In the genomic region with DNA sequence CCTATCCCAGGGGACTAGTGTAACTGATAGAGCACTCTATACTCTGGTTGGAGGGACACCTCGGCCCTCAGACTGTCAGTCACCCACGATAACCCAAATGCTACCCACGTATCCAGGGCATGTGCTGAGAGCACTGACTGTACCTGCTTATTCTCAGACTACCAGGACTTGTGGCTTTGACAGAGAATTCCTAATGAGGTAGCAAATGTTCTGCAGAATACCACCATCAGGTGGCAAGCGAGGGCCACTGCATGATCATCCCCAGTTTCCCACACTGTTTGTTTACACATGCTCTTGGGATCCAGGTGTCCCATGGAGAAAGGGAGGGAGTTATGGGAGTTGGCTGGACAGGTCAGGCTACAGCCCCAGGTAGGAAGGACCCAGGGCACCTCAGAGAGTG, we compare ENCODE assay signal across 15 mouse cellular contexts.
DNase-seq lines count a peak whose midpoint lies in the region; ATAC-seq and TF ChIP-seq lines count a peak whose summit lies in the region.
"Had no signal": no experiment of that assay in that cellular context is flagged by ENCODE, and none has a peak within 500 bp of the region (broad histone marks: within the 10 kb centered on the region; RNA-seq: fewer than 3 reads in every experiment).

No protein-coding gene starts in this region.

- 73% methylated on average over 4 of the region's 4 CpGs for WGBS in forebrain, postnatal 0 days
- WGBS in forebrain, embryonic 11.5 days, result 76% methylated on average over 4 of the region's 4 CpGs
- WGBS in forebrain, embryonic 15.5 days, result 76% methylated on average over 4 of the region's 4 CpGs

- peaks cover 16% of the 10 kb centered on the region for H3K36me3 ChIP-seq in forebrain, postnatal 0 days (ENCODE audit: insufficient read depth)
- no peaks in the 10 kb centered on the region for H3K36me3 ChIP-seq in forebrain, embryonic 11.5 days (ENCODE audit: control insufficient read depth, insufficient read depth, low read length)
- peaks cover 12% of the 10 kb centered on the region for H3K36me3 ChIP-seq in forebrain, embryonic 15.5 days
- H3K36me3 ChIP-seq: heart, embryonic 15.5 days; liver, embryonic 15.5 days had no signal

- H3K9me3 ChIP-seq in forebrain, postnatal 0 days (ENCODE audit: low read length), result no peaks in the 10 kb centered on the region
- no peaks in the 10 kb centered on the region for H3K9me3 ChIP-seq in forebrain, embryonic 11.5 days (ENCODE audit: control insufficient read depth, low read length)
- no peaks in the 10 kb centered on the region for H3K9me3 ChIP-seq in forebrain, embryonic 15.5 days
- H3K9me3 ChIP-seq: heart, embryonic 15.5 days; liver, embryonic 15.5 days; megakaryocyte, embryonic 14.5 days had no signal

- no peak for ATAC-seq in forebrain, postnatal 0 days
- no peak for ATAC-seq in forebrain, embryonic 11.5 days (replicated peaks; ENCODE audit: low FRiP score)
- no peak for ATAC-seq in CD4-positive, CD25-positive, alpha-beta regulatory T cell, adult 4 months
- no peak for ATAC-seq in forebrain, embryonic 15.5 days (replicated peaks)

- DNase-seq in forebrain, postnatal 0 days, result peak; percentile 42
- no peak for DNase-seq in forebrain, embryonic 11.5 days (ENCODE audit: low spot score)
- no peak for DNase-seq in layer of hippocampus, adult 2 months (ENCODE audit: low spot score in 2 of 2)
- DNase-seq in layer of hippocampus, adult 9-11 months, result no peak
- peak; percentile 14 for DNase-seq in 3T3-L1 (ENCODE audit: low read depth, low spot score)
- DNase-seq in MN1 (ENCODE audit: low spot score), result peak; percentile 34
- DNase-seq: adrenal gland, adult 8-10 months; left cerebral cortex, postnatal 4 days; right cerebral cortex, postnatal 14 days had no signal

- H3K27me3 ChIP-seq in forebrain, postnatal 0 days (ENCODE audit: insufficient read depth, low read length), result no peaks in the 10 kb centered on the region
- no peaks in the 10 kb centered on the region for H3K27me3 ChIP-seq in forebrain, embryonic 11.5 days (ENCODE audit: control insufficient read depth, insufficient read depth, low read length)
- no peaks in the 10 kb centered on the region for H3K27me3 ChIP-seq in forebrain, embryonic 15.5 days
- H3K27me3 ChIP-seq: heart, embryonic 15.5 days; liver, embryonic 15.5 days; megakaryocyte, embryonic 14.5 days had no signal

- H3K4me3 ChIP-seq in forebrain, postnatal 0 days (ENCODE audit: low read depth, low read length), result no peak overlapping the region
- H3K4me3 ChIP-seq in forebrain, embryonic 11.5 days (ENCODE audit: low read depth, low read length), result no peak overlapping the region
- H3K4me3 ChIP-seq in layer of hippocampus, adult 2 months, result no peak overlapping the region
- H3K4me3 ChIP-seq in forebrain, embryonic 15.5 days, result no peak overlapping the region
- H3K4me3 ChIP-seq: heart, embryonic 15.5 days; liver, embryonic 15.5 days; megakaryocyte, embryonic 14.5 days had no signal

- H3K9ac ChIP-seq in forebrain, postnatal 0 days, result no peak overlapping the region
- no peak overlapping the region for H3K9ac ChIP-seq in forebrain, embryonic 11.5 days (ENCODE audit: low read length)
- H3K9ac ChIP-seq in forebrain, embryonic 15.5 days (replicated peaks), result no peak overlapping the region
- H3K9ac ChIP-seq: heart, embryonic 15.5 days; hindbrain, embryonic 14.5 days; liver, embryonic 15.5 days had no signal

- peak; percentile 73 for TF ChIP-seq CTCF in forebrain, postnatal 0 days (IDR thresholded peaks at IDR 0.05; ENCODE audit: low read depth)
- TF ChIP-seq CTCF in layer of hippocampus, adult 2 months (conservative IDR thresholded peaks at IDR 0.05), result peak; percentile 74

- H3K4me2 ChIP-seq in forebrain, postnatal 0 days (ENCODE audit: low read depth), result no peak overlapping the region
- H3K4me2 ChIP-seq in forebrain, embryonic 11.5 days (ENCODE audit: low read depth, low read length, severe bottlenecking), result no peak overlapping the region
- no peak overlapping the region for H3K4me2 ChIP-seq in forebrain, embryonic 15.5 days (replicated peaks)
- H3K4me2 ChIP-seq: heart, embryonic 15.5 days; hindbrain, embryonic 14.5 days; liver, embryonic 15.5 days had no signal

- H3K27ac ChIP-seq in forebrain, postnatal 0 days (ENCODE audit: low read depth, low read length), result no peak overlapping the region
- H3K27ac ChIP-seq in forebrain, embryonic 11.5 days (ENCODE audit: low read depth, low read length), result no peak overlapping the region
- H3K27ac ChIP-seq in layer of hippocampus, adult 2 months, result no peak overlapping the region
- no peak overlapping the region for H3K27ac ChIP-seq in forebrain, embryonic 15.5 days (replicated peaks)
- H3K27ac ChIP-seq: heart, embryonic 15.5 days; hindbrain, embryonic 14.5 days; liver, embryonic 15.5 days had no signal

- H3K4me1 ChIP-seq in forebrain, postnatal 0 days (ENCODE audit: insufficient read depth), result peaks cover 7% of the 10 kb centered on the region; the same call in 1 of the 2 replicates
- H3K4me1 ChIP-seq in forebrain, embryonic 11.5 days (replicated peaks; ENCODE audit: control insufficient read depth, insufficient read depth, low read length), result peaks cover 22% of the 10 kb centered on the region; the same call in 1 of the 2 replicates
- H3K4me1 ChIP-seq in forebrain, embryonic 15.5 days, result peaks cover 27% of the 10 kb centered on the region
- H3K4me1 ChIP-seq: heart, embryonic 15.5 days; liver, embryonic 15.5 days; megakaryocyte, embryonic 14.5 days had no signal

Comparison
In these comparisons a context has a peak if more than half of its experiments do, and no peak if none do; other contexts are left out.
1. DNase-seq: peak in forebrain, postnatal 0 days (single experiment), 3T3-L1 (single experiment) and MN1 (single experiment); none in forebrain, embryonic 11.5 days (single experiment), layer of hippocampus, adult 2 months (0 of 2) and layer of hippocampus, adult 9-11 months (single experiment).